Mouse (Mus musculus): ENCODE data around the gene Olfr1221.
"Not testable (repeated sequence)": the region's sequence is repeated elsewhere in the genome, so short reads cannot be mapped to it uniquely, and the experiment has no call there.

Gene Olfr1221

GRCm38 (mm10) chr2:89117183-89117582 is at the start of gene Olfr1221:
Olfr1221 (minus strand) TSS chr2:89117283.
- no peak for DNase-seq (ENCODE audit: low spot score)

- not testable (repeated sequence) for DNase-seq (ENCODE audit: low spot score)
Observed at GRCm38 (mm10) chr2:89164711-89165110, 47.6 kb upstream of the Olfr1221 start.

- not testable (repeated sequence) for DNase-seq (ENCODE audit: low spot score)
Observed at GRCm38 (mm10) chr2:89163991-89164390, 46.9 kb upstream of the Olfr1221 start, which contains the start of gene Olfr1224-ps1. Olfr1224-ps1 (minus strand) TSS chr2:89164091.

- DNase-seq (ENCODE audit: low spot score): no peak
Observed at GRCm38 (mm10) chr2:89151460-89151859, 34.4 kb upstream of the Olfr1221 start, which contains the start of gene Olfr1223. Olfr1223 (minus strand) TSS chr2:89151560.

GRCm38 (mm10) chr2:89132954-89133353 is 15.9 kb upstream of the Olfr1221 start, which contains the start of gene Olfr1222:
Olfr1222 (minus strand) TSS chr2:89133054.
- no peak for DNase-seq (ENCODE audit: low spot score)

- DNase-seq (ENCODE audit: low spot score): no peak
Observed at GRCm38 (mm10) chr2:89106735-89107134, 10.3 kb downstream of the Olfr1221 start, which contains the start of gene Olfr1220. Olfr1220 (minus strand) TSS chr2:89106835.

GRCm38 (mm10) chr2:89105651-89106050 is 11.4 kb downstream of the Olfr1221 start:
- DNase-seq (ENCODE audit: low spot score): no peak

GRCm38 (mm10) chr2:89093848-89094247 is 23.2 kb downstream of the Olfr1221 start:
- DNase-seq (ENCODE audit: low spot score): no peak

- DNase-seq (ENCODE audit: low spot score): no peak
Observed at GRCm38 (mm10) chr2:89083413-89083812, 33.7 kb downstream of the Olfr1221 start, which contains the start of gene Olfr1219. Olfr1219 (minus strand) TSS chr2:89083513.

- no peak for DNase-seq (ENCODE audit: low spot score)
Observed at GRCm38 (mm10) chr2:89081487-89081886, 35.6 kb downstream of the Olfr1221 start.

GRCm38 (mm10) chr2:89061087-89061486 is 56.0 kb downstream of the Olfr1221 start, which contains the start of gene Olfr1218:
Olfr1218 (minus strand) TSS chr2:89061187.
- DNase-seq (ENCODE audit: low spot score): no peak

Data from urinary bladder, postnatal 10 days (tissue).